Mouse (Mus musculus) erythroblast, embryonic 14.5 days (primary cell): ENCODE data around the gene Fbln1.

Source experiments
- GATA1 ChIP-seq: IDR thresholded peaks from 2 replicates; pipeline ENCODE4 v1.6.1; 2012; ENCODE audit warnings: low read length, inconsistent platforms, mixed read lengths
- TAL1 ChIP-seq: IDR thresholded peaks from 3 replicates; pipeline ENCODE4 v1.6.1; 2012; ENCODE audit warnings: low read length, inconsistent platforms, mixed read lengths

DNA sequence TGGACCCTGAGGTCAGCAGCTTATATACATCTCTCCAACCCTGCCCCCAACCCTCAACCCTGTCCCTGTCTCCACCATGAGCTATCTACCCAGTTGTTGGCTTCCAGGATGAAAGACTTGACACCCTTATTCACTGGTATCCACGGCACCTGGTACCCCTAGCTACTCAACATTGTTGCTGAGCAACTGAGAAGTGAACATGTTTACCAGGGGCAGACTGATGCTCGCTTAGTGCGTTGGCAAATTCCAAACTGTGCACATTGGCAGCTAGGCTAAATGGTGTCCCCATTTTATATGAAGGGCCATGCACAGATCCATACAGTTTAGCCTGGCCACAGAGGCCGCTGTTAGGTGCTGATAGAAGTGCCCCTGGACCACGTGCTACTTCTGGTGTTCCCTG is 57.1 kb downstream of the Fbln1 start:
- no peak for TF ChIP-seq GATA1
- TF ChIP-seq TAL1 = no peak
